Mouse (Mus musculus) bone marrow, adult 2 months (tissue): ENCODE measurements around the gene Etv1. TPM values are rescaled to one million over a fixed set of nuclear protein-coding genes. Genes with fewer than 3 reads are reported as not detected.

Experiments used
- H3K27ac ChIP-seq: fragments of 200-500 bp; 2 replicates; pipeline ENCODE4 v1.5.1; 2012; ENCODE audit warnings: low read depth, mild to moderate bottlenecking, control low read depth, inconsistent platforms, low read length; ENCODE audit not compliant: control insufficient read depth, poor library complexity, insufficient read depth
- H3K4me1 ChIP-seq: fragments of 200-500 bp; 2 replicates; pipeline ENCODE4 v1.6.1; 2011; ENCODE audit warnings: low read length; ENCODE audit not compliant: control insufficient read depth, insufficient read depth
- H3K4me3 ChIP-seq: fragments of 200-500 bp; replicated peaks from 2 replicates; pipeline ENCODE3; 2011; ENCODE audit warnings: mild to moderate bottlenecking, low read depth, low read length, control low read depth; ENCODE audit not compliant: control insufficient read depth
- CTCF ChIP-seq: fragments of 200-500 bp; IDR thresholded peaks from 2 replicates; pipeline ENCODE4 v1.5.1; 2011; ENCODE audit warnings: low read length, control low read depth; ENCODE audit not compliant: control insufficient read depth, insufficient read depth
- POLR2A ChIP-seq: fragments of 200-500 bp; IDR thresholded peaks from 2 replicates; pipeline ENCODE4 v1.6.1; 2011; ENCODE audit warnings: low read depth, mild to moderate bottlenecking, control low read depth, low read length, borderline replicate concordance; ENCODE audit not compliant: control insufficient read depth
- WGBS: fragments of 180-500 bp; shearing (Covaris S2); methylation state at CpG from one replicate; pipeline ENCODE4 v1.1.7; 2018; 5-methylcytosine and 5-hydroxymethylcytosine counted together
- polyA plus RNA-seq: library from polyadenylated mRNA; stranded (reverse); fragments of >200 nt; gene quantifications from 2 replicates; pipeline ENCODE4 v1.2.4, GENCODE M21; 2011; ENCODE audit warnings: low replicate concordance; ENCODE audit not compliant: missing spikeins, insufficient read depth, insufficient read length

Etv1 gene
- polyA plus RNA-seq, 1 experiment = 2.5 TPM

DNA sequence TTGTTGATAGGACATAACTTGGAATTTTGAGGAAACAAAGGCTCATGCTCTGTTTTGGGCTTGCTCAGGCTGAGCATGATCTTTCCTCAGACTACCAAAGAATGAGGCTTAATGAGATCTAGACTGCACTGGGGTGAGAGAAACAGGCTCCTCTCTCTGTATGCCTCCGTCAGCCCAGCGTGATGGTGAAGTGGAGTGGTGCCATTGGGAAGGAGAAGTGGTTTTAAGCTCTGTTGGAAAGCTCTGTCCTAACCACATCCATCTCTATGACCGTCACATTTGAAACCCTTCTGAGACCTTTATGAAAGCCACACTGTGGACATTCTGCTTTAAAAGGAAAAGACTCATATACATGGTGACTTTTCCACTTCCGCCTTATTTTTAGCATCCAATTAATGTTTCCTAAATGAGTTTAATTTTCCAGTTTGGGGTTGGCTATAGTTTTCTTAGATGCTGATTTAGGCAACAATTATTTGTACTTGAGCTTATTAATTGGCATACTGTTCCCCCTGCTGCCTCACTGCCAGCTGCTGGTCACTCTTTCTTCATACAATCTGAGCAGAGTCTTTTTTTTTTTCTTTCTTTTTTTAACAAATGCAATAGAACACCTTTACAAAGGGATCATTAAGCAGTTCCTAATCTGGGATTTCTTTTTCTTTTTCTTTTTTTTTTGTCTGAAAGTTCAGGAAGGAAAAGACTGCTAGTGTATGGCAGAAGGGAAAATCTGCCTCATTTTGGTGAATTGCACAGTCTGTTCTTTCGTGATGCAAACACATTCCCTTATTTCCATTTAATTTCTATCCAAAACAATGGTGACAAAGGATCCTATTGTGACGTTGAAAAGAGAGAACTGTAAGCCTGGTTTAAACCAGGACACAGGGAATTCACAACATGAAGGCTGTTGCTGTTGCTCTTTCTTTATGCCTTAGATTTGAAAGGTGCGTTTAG is 81.3 kb downstream of the Etv1 start:
- Histone ChIP-seq H3K27ac (no peak overlapping the region), H3K4me3 (no peak overlapping the region), H3K4me1 (no peaks in the 10 kb centered on the region; the same call in 1 of the 2 replicates)
- 45% methylated on average over 7 of the region's 7 CpGs for WGBS
- TF ChIP-seq POLR2A (no peak), CTCF (no peak)

DNA sequence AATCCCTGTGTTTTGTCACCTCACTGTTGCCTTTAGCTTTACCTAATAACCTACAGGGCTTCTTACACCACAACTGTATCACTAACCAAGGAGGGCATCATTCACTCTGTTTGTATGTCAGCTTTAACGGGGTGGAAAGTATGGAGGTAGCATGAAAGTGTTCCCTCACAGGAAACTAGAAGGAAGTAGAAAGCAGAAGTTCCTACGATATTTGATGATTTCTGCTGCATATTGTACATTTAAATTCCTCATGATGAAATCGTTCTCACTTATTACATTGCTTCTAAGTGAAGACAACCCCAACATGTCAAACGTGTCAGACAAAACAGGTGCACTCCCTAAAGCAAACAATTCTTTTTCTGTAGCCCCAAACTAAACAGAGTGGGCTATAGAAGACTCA is 84.2 kb downstream of the Etv1 start:
- Histone ChIP-seq H3K4me1 (no peaks in the 10 kb centered on the region; the same call in 1 of the 2 replicates), H3K27ac (no peak overlapping the region), H3K4me3 (no peak overlapping the region)
- WGBS = 3% methylated on average over 4 of the region's 4 CpGs
- TF ChIP-seq POLR2A = no peak
- TF ChIP-seq CTCF = no peak

DNA sequence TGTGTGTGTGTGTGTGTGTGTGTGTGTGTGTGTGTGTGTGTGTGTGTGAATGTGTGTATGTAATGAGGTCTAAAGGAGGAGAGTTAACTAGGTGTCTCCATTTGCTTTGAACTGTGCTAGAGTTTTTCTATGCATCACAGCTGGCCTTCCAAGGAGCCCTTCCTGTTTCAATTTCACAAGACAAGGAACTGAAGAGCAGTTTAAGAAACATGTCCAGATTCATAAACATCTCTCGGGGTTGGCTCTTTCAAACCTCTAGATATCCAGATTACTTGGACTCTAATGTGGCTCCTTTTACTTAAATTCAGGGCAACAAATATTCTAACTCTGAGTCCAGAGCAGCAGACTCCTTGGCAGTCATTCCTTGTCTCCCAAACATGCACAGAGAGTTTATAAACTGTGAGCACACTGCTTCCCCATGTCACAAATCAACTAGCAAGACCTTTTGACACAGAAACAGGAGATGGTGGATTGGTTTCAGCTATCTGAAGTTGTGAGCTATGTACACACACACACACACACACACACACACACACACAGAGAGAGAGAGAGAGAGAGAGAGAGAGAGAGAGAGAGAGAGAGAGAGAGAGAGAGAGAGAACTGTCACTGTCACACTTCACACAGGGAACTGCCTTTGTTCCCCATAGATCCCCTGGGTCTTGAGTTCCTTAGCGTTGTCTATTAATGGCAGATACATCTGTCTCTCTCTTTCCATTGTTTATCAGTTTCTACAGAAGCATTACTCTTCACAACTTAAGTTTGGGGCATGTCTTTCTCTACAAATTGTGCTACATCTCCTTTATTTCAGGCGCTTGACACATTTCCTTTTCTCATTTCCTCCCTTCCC is 85.0 kb downstream of the Etv1 start:
- TF ChIP-seq CTCF (no peak), POLR2A (no peak)
- Histone ChIP-seq H3K4me1 (no peaks in the 10 kb centered on the region; the same call in 1 of the 2 replicates), H3K27ac (no peak overlapping the region; the same call in 1 of the 2 replicates), H3K4me3 (no peak overlapping the region)
- 16% methylated on average over 3 of the region's 3 CpGs for WGBS

DNA sequence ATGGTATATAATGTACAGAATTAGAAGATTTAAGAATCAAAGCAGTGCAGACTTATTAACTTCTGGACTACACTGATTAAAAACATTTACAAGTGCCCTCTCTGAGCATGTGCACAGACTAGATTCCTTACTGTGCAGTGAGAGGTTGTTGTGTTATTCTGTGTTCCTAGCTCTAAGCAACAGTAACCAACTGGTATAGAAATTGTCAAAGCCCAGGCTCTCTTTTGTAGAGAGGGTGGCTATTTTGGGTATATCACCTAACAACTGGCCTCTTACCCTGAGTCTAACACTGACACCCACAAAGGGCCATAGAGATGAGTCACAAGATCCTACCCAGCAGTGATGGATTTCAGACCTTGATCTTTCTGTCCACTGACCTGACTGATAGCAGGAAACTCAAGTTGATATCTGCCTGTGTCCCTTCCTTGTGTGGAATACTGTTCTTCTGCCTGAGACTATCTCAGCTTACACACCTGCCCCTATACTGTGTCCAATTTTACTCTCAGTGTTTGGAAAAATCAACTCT is 95.4 kb downstream of the Etv1 start:
- TF ChIP-seq POLR2A (no peak), CTCF (no peak)
- no peak overlapping the region for H3K4me3 ChIP-seq
- no peaks in the 10 kb centered on the region for H3K4me1 ChIP-seq
- no peak overlapping the region for H3K27ac ChIP-seq

DNA sequence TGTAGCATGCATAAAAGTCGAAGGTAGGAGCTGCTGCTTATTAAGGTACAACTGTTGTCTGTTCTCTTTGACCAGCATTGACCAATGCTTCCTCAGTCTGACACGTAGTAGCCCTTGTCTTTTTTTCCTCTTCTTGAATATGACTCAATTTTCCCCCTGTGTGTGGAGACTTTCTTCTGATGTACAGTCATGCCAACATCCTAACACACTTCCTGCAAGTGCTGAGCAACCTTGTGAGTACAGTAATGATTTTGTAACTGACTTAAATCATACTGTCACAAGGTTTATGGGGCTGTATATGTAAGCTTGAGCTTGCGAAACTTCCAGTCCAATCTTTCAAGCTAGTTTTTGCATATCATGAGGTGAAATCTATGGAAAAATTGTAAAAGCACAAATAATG is 125.3 kb downstream of the Etv1 start:
- 25% methylated on average over 3 of the region's 3 CpGs for WGBS
- Histone ChIP-seq H3K4me1 (no peaks in the 10 kb centered on the region), H3K4me3 (no peak overlapping the region), H3K27ac (no peak overlapping the region)
- TF ChIP-seq CTCF (no peak), POLR2A (no peak)

DNA sequence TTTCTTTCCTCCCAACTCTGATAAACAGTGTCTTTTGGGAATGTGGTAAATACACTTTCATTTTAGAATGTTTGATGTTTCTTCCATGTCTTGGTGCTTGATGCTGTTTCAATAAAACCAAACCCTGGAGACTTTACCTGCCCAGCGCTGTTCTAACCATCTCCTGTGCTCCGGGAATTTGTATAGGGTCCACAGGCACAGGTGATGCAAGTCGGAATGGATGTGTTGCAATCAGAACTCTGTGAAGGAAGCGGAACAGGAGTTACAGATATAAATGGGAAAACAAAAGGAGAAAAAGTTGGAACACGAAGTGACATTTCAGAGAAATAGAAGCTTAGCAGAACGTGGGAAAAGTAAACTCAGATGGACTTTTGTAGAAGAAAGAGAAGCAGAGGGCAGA is 127.1 kb downstream of the Etv1 start:
- Histone ChIP-seq H3K4me3 (no peak overlapping the region), H3K27ac (no peak overlapping the region), H3K4me1 (no peaks in the 10 kb centered on the region)
- TF ChIP-seq CTCF (no peak), POLR2A (no peak)
- WGBS = 78% methylated on average over 6 of the region's 6 CpGs

DNA sequence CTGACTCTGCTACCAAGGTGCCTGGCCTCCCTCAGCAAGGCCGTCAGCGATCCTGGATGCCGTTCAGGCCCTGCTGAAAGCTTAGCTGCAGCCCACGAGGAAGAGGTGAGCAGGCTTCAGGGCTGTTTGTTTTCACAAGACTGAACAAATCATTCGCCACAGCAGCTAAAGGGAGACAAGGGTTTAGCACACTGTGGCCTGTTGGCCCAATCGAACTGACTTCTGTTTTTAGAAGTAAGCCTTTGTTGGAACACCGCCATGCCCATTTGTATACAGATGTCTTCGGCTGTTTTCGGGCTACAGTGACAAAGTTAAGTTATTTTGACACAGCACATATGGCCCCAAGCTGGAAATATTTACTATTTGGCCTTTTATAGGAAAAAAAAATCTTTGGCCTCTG is 127.6 kb downstream of the Etv1 start:
- no peaks in the 10 kb centered on the region for H3K4me1 ChIP-seq
- 49% methylated on average over 9 of the region's 9 CpGs for whole genome bisulfite sequencing
- no peak overlapping the region for H3K4me3 ChIP-seq
- no peak overlapping the region for H3K27ac ChIP-seq
- TF ChIP-seq CTCF (no peak), POLR2A (no peak)

DNA sequence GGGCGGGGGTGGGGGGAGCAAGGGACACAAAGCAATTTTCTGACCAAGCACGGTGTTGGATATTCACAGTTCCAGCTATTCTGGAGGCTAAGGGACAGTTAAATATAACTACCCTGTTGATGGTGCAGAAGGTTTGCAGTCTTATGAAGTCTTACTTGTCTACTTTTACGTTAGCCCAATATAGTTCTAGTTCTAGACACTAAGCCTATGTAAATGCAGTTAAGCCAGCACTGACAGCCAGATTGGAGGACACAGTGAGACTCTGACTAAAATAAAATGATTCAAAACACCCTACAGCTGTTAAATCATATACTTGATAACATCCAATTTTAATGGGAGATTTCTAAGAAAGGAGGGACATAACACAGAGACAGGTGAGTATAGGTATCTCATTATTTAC is 129.8 kb downstream of the Etv1 start:
- 79% methylated on average over 3 of the region's 3 CpGs for WGBS
- Histone ChIP-seq H3K4me1 (no peaks in the 10 kb centered on the region), H3K4me3 (no peak overlapping the region), H3K27ac (no peak overlapping the region)
- TF ChIP-seq CTCF (no peak), POLR2A (no peak)
